In genomic region chr5:7965281-7965680, GRCm38 (mm10) we compare ENCODE assay signal across 9 mouse cellular contexts. TPM values are rescaled to one million over a fixed set of nuclear protein-coding genes. Genes with fewer than 3 reads are reported as not detected.
DNase-seq lines count a peak whose midpoint lies in the region; ATAC-seq and TF ChIP-seq lines count a peak whose summit lies in the region.
"Had no signal": no experiment of that assay in that cellular context is flagged by ENCODE, and none has a peak within 500 bp of the region (broad histone marks: within the 10 kb centered on the region; RNA-seq: fewer than 3 reads in every experiment).

No protein-coding gene starts in this region.

- no peak overlapping the region for H3K4me3 ChIP-seq in forebrain, embryonic 11.5 days (ENCODE audit: low read depth, low read length)
- no peak overlapping the region for H3K4me3 ChIP-seq in forebrain, embryonic 10.5 days
- no peak overlapping the region for H3K4me3 ChIP-seq in thymus, adult 2 months (ENCODE audit: control insufficient read depth, insufficient read depth, low read length)
- no peak overlapping the region for H3K4me3 ChIP-seq in limb, embryonic 11.5 days (ENCODE audit: low read depth, low read length)
- H3K4me3 ChIP-seq: heart, embryonic 13.5 days had no signal

- no peaks in the 10 kb centered on the region for H3K27me3 ChIP-seq in forebrain, embryonic 11.5 days (ENCODE audit: control insufficient read depth, insufficient read depth, low read length)
- H3K27me3 ChIP-seq in forebrain, embryonic 10.5 days (ENCODE audit: poor library complexity, severe bottlenecking): 0 out of 2 replicates have a peak, but pooled peaks cover 3% of the 10 kb centered on the region
- H3K27me3 ChIP-seq in thymus, adult 2 months (ENCODE audit: control insufficient read depth, insufficient read depth, low read length): no peaks in the 10 kb centered on the region
- no peaks in the 10 kb centered on the region for H3K27me3 ChIP-seq in limb, embryonic 11.5 days (ENCODE audit: control insufficient read depth, insufficient read depth, low read length)
- H3K27me3 ChIP-seq: heart, embryonic 13.5 days had no signal

- H3K4me2 ChIP-seq in forebrain, embryonic 11.5 days (ENCODE audit: low read depth, low read length, severe bottlenecking): no peak overlapping the region
- no peak overlapping the region for H3K4me2 ChIP-seq in limb, embryonic 11.5 days (ENCODE audit: low read depth, severe bottlenecking)
- H3K4me2 ChIP-seq: heart, embryonic 13.5 days had no signal

- H3K4me1 ChIP-seq in forebrain, embryonic 11.5 days (replicated peaks; ENCODE audit: control insufficient read depth, insufficient read depth, low read length): no peaks in the 10 kb centered on the region
- H3K4me1 ChIP-seq in forebrain, embryonic 10.5 days: peaks cover 4% of the 10 kb centered on the region
- no peaks in the 10 kb centered on the region for H3K4me1 ChIP-seq in thymus, adult 2 months (replicated peaks; ENCODE audit: control insufficient read depth, insufficient read depth, low read length)
- no peaks in the 10 kb centered on the region for H3K4me1 ChIP-seq in limb, embryonic 11.5 days (ENCODE audit: control insufficient read depth, insufficient read depth, low read length)

- H3K36me3 ChIP-seq in forebrain, embryonic 11.5 days (ENCODE audit: control insufficient read depth, insufficient read depth, low read length): no peaks in the 10 kb centered on the region
- no peaks in the 10 kb centered on the region for H3K36me3 ChIP-seq in forebrain, embryonic 10.5 days (replicated peaks)
- no peaks in the 10 kb centered on the region for H3K36me3 ChIP-seq in thymus, adult 2 months (ENCODE audit: control insufficient read depth, insufficient read depth, low read length)
- H3K36me3 ChIP-seq in limb, embryonic 11.5 days (ENCODE audit: control insufficient read depth, insufficient read depth, low read length): no peaks in the 10 kb centered on the region
- H3K36me3 ChIP-seq: heart, embryonic 13.5 days had no signal

- H3K9ac ChIP-seq in forebrain, embryonic 11.5 days (ENCODE audit: low read length): no peak overlapping the region
- no peak overlapping the region for H3K9ac ChIP-seq in limb, embryonic 11.5 days (ENCODE audit: low read length)
- H3K9ac ChIP-seq: heart, embryonic 13.5 days had no signal

- H3K27ac ChIP-seq in forebrain, embryonic 11.5 days (ENCODE audit: low read depth, low read length): no peak overlapping the region
- H3K27ac ChIP-seq in forebrain, embryonic 10.5 days: no peak overlapping the region
- no peak overlapping the region for H3K27ac ChIP-seq in thymus, adult 2 months (ENCODE audit: control insufficient read depth, insufficient read depth, low read length)
- no peak overlapping the region for H3K27ac ChIP-seq in limb, embryonic 11.5 days (replicated peaks; ENCODE audit: low read depth, low read length)
- H3K27ac ChIP-seq: heart, embryonic 13.5 days had no signal

- no peak for ATAC-seq in forebrain, embryonic 11.5 days (replicated peaks; ENCODE audit: low FRiP score)
- peak; percentile 72 for ATAC-seq in common myeloid progenitor, adult 5-6 weeks (replicated peaks; ENCODE audit: low read depth, poor library complexity, severe bottlenecking)
- no peak for ATAC-seq in limb, embryonic 11.5 days (ENCODE audit: insufficient number of reproducible peaks, low FRiP score, low TSS enrichment, low read depth)

- H3K9me3 ChIP-seq in forebrain, embryonic 11.5 days (ENCODE audit: control insufficient read depth, low read length): no peaks in the 10 kb centered on the region
- H3K9me3 ChIP-seq in forebrain, embryonic 10.5 days: no peaks in the 10 kb centered on the region
- no peaks in the 10 kb centered on the region for H3K9me3 ChIP-seq in limb, embryonic 11.5 days (ENCODE audit: control insufficient read depth, low read length)
- H3K9me3 ChIP-seq: heart, embryonic 13.5 days had no signal

- no peak for TF ChIP-seq CTCF in thymus, adult 2 months (IDR thresholded peaks at IDR 0.05; ENCODE audit: borderline replicate concordance, control insufficient read depth, extremely low read depth, insufficient read depth, low read length, poor library complexity)

- 45% methylated on average over 3 of the region's 3 CpGs for WGBS in forebrain, embryonic 11.5 days
- WGBS in forebrain, embryonic 10.5 days: 38% methylated on average over 3 of the region's 3 CpGs
- 43% methylated on average over 3 of the region's 3 CpGs for WGBS in thymus, adult 2 months
- WGBS in limb, embryonic 11.5 days: 26% methylated on average over 3 of the region's 3 CpGs

- peak; percentile 49 for DNase-seq in forebrain, embryonic 11.5 days (ENCODE audit: low spot score)
- DNase-seq in forebrain, embryonic 10.5 days (ENCODE audit: extremely low spot score, low spot score): no peak
- peak; percentile 28 for DNase-seq in thymus, adult 2 months
- no peak for DNase-seq in thymus, adult 18-20 months
- DNase-seq in induced T-regulatory cell, adult 2 months (ENCODE audit: low read depth): peak; percentile 18
- DNase-seq in limb, embryonic 11.5 days (ENCODE audit: low spot score): peak; percentile 52
- DNase-seq in right cerebral cortex, postnatal 25 days: peak; percentile 35

- no peak for TF ChIP-seq POLR2A in thymus, adult 2 months (IDR thresholded peaks at IDR 0.05; ENCODE audit: control insufficient read depth, extremely low read depth, insufficient read depth, low read length, poor library complexity)

RNA-seq across cellular contexts. Expression of gene Steap4, which starts 5.0 kb away (rescaled TPM):
- 0.35 and 0.56 TPM in 2 replicates for polyA plus RNA-seq in forebrain, embryonic 11.5 days (2014; fragmentation: Nextera tagmentation; extraction: Ambion mirVana)
- 0.09 and 0.21 TPM in 2 replicates for polyA plus RNA-seq in forebrain, embryonic 10.5 days (2016; fragmentation: Nextera tagmentation; extraction: Ambion mirVana)
- polyA plus RNA-seq in thymus, adult 2 months (2012; rRNA removed): 8.1 and 11.4 TPM in 2 replicates
- total RNA-seq in common myeloid progenitor, adult 5-6 weeks (2017): not detected in 2 replicates
- 0.28 and 0.52 TPM in 2 replicates for polyA plus RNA-seq in limb, embryonic 11.5 days (2014; fragmentation: Nextera tagmentation; extraction: Ambion mirVana)

Comparison
In these comparisons a context has a peak if more than half of its experiments do, and no peak if none do; other contexts are left out.
1. DNase-seq: peak in forebrain, embryonic 11.5 days (single experiment), thymus, adult 2 months (single experiment), induced T-regulatory cell, adult 2 months (single experiment), limb, embryonic 11.5 days (single experiment) and right cerebral cortex, postnatal 25 days (single experiment); none in forebrain, embryonic 10.5 days (single experiment) and thymus, adult 18-20 months (0 of 2).